Mouse (Mus musculus) intestine, postnatal 0 days (tissue): ENCODE data around the gene Zfp771. TPM values are rescaled to one million over a fixed set of nuclear protein-coding genes. Genes with fewer than 3 reads are reported as not detected.

ENCODE experiments used
- ATAC-seq: fragments of 200-750 bp; cut with Nextera tagmentation; 2 replicates; pipeline ENCODE4 v1.8.0; 2017; ENCODE audit warnings: mild to moderate bottlenecking, moderate TSS enrichment, moderate library complexity
- H3K27ac ChIP-seq: fragments of 300-500 bp; sonication (generic); 2 replicates; pipeline ENCODE4 v1.5.1; 2014; ENCODE audit warnings: mild to moderate bottlenecking, low read depth, low read length, moderate library complexity
- H3K27me3 ChIP-seq: fragments of 300-500 bp; sonication (generic); replicated peaks from 2 replicates; pipeline ENCODE4 v1.6.1; 2014; ENCODE audit warnings: low read length, mixed read lengths; ENCODE audit not compliant: control insufficient read depth, insufficient read depth
- H3K36me3 ChIP-seq: fragments of 300-500 bp; sonication (generic); 2 replicates; pipeline ENCODE4 v1.6.1; 2014; ENCODE audit warnings: mild to moderate bottlenecking, moderate library complexity; ENCODE audit not compliant: control insufficient read depth, insufficient read depth
- H3K4me1 ChIP-seq: fragments of 300-500 bp; sonication (generic); replicated peaks from 2 replicates; pipeline ENCODE4 v1.6.1; 2014; ENCODE audit warnings: antibody characterized with exemption, low read length, mixed read lengths; ENCODE audit not compliant: control insufficient read depth, insufficient read depth
- H3K4me2 ChIP-seq: fragments of 300-500 bp; sonication (generic); replicated peaks from 2 replicates; pipeline ENCODE4 v1.6.1; 2014; ENCODE audit warnings: low read depth, mild to moderate bottlenecking, moderate library complexity
- H3K4me3 ChIP-seq: fragments of 300-500 bp; sonication (generic); 2 replicates; pipeline ENCODE4 v1.5.1; 2014; ENCODE audit warnings: low read depth, low read length
- H3K9ac ChIP-seq: fragments of 300-500 bp; sonication (generic); 2 replicates; pipeline ENCODE4 v1.6.1; 2014; ENCODE audit warnings: mild to moderate bottlenecking, low read depth, low read length
- H3K9me3 ChIP-seq: fragments of 300-500 bp; sonication (generic); 2 replicates; pipeline ENCODE4 v1.6.1; 2016; ENCODE audit warnings: mixed run types; ENCODE audit not compliant: control insufficient read depth
- CTCF ChIP-seq: sonication (generic); IDR thresholded peaks from 2 replicates; pipeline ENCODE4 v1.5.1; 2016; ENCODE audit warnings: low read depth, mild to moderate bottlenecking, control low read depth, antibody characterized with exemption, moderate library complexity
- WGBS: fragments of 180-500 bp; shearing (Covaris S2); extraction: QIAGEN DNeasy Blood & Tissue Kit; methylation state at CpG from one replicate; pipeline ENCODE4 v1.1.7; 2014; 5-methylcytosine and 5-hydroxymethylcytosine counted together
- polyA plus RNA-seq: library from polyadenylated mRNA; unstranded; fragments of >200 nt; fragmentation: Nextera tagmentation; extraction: Ambion mirVana; gene quantifications from 2 replicates; pipeline ENCODE4 v1.2.1, GENCODE M21; 2015

Gene Zfp771
- polyA plus RNA-seq, 1 experiment from 2014 or later, result 17.6 TPM

DNA sequence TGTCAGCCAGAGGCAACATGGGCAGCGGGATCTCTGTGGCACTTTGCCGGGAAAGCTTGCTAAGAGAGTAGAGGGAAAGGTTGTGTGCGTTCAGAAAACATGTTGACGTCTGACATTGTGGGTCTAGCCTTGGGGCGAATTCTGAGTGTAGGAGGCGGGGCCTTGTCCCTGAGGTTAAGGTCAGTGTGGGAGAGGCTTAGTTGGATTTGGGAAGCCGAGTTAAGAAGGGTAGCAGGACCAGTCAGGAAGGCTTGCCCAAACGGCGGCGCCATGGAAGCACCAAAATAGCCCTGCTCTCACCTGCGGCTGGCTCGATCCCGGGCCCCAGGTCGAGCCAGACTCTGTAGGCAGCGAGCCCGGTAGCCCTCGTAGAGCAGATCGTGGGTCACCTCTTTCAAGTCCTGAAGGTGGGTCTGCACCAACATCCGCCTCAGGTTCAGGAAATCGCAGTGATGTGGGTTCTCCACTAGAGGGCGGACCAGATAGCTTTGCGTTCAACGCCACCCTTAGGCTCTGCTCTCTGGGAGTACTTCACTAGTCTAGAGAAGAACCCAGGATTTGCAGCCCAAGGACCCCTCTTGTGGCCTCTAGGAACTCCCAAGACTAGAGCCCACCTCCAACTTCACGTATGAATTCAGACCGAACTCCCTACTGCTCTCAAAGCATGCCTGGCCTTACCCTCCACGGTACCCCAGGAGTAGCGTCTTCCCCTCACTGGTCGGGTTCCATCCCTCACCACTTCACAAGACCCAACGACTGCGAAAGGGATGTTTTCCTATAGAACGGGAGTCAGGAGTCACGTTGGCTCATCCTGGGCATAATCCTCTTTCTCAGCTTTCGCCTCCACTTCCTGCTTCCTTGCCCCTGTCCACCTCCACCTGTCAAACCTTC, 28.8 kb upstream of the Zfp771 start:
- no peaks in the 10 kb centered on the region for H3K27me3 ChIP-seq
- no peaks in the 10 kb centered on the region for H3K9me3 ChIP-seq
- peak; percentile 92 for TF ChIP-seq CTCF
- no peaks in the 10 kb centered on the region for H3K36me3 ChIP-seq
- H3K4me1 ChIP-seq, result 0 out of 2 replicates have a peak, but pooled peaks cover 3% of the 10 kb centered on the region
- peak overlapping the region; percentile 35 for H3K9ac ChIP-seq
- peak overlapping the region; percentile 33 for H3K4me3 ChIP-seq
- 27% methylated on average over 33 of the region's 33 CpGs for WGBS
- ATAC-seq, result peak; percentile 47
- H3K27ac ChIP-seq, result no peak overlapping the region
- peak overlapping the region; percentile 68 for H3K4me2 ChIP-seq

DNA sequence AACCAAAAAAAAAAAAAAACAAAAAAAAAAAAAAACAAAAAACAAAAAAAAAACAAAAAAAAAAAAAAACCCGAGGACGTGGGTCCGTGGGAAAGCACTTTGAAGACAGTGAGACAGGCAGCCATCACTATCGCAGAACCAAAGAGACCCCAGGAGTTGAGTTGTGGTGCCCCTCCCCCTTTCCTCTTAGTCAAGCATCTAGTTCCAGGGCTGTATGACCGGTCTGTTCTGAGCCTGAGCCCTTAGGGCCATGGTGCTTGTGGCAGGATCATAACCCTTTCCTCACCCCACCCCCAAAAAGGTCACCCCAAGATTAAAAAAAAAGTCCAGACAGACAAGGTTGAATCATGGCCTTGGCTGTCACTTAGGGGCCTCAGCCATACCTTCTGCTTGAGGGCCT, 27.8 kb upstream of the Zfp771 start:
- Histone ChIP-seq H3K9ac (no peak overlapping the region), H3K4me3 (no peak overlapping the region), H3K9me3 (no peaks in the 10 kb centered on the region), H3K4me1 (0 out of 2 replicates have a peak, but pooled peaks cover 3% of the 10 kb centered on the region), H3K36me3 (no peaks in the 10 kb centered on the region), H3K4me2 (no peak overlapping the region), H3K27ac (no peak overlapping the region), H3K27me3 (no peaks in the 10 kb centered on the region)
- TF ChIP-seq CTCF, result no peak
- 93% methylated on average over 5 of the region's 5 CpGs for WGBS
- no peak for ATAC-seq

DNA sequence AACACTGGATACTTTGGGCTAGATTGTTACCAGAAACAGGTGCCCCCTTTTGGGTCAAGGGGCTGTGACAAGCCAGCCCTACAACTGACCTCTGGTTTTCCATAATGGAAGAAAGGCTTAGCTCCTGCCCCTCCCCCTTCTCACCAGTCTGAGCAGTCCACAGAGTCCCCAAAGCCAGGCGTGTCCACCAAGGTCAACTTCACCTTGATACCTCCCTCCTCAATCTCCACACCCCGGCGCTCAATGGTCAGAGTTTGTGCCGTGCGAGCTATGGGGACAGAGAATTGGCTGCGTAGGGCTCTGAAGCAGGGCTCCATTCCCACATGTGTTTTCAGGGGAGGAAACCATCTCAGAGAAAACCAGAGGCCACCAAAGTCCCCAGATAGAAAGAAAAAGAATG, 26.6 kb upstream of the Zfp771 start:
- Histone ChIP-seq H3K9ac (no peak overlapping the region), H3K9me3 (no peaks in the 10 kb centered on the region), H3K27ac (no peak overlapping the region), H3K4me2 (no peak overlapping the region), H3K27me3 (no peaks in the 10 kb centered on the region), H3K36me3 (no peaks in the 10 kb centered on the region), H3K4me3 (no peak overlapping the region), H3K4me1 (0 out of 2 replicates have a peak, but pooled peaks cover 3% of the 10 kb centered on the region)
- no peak for ATAC-seq
- no peak for TF ChIP-seq CTCF
- WGBS, result 74% methylated on average over 6 of the region's 6 CpGs

DNA sequence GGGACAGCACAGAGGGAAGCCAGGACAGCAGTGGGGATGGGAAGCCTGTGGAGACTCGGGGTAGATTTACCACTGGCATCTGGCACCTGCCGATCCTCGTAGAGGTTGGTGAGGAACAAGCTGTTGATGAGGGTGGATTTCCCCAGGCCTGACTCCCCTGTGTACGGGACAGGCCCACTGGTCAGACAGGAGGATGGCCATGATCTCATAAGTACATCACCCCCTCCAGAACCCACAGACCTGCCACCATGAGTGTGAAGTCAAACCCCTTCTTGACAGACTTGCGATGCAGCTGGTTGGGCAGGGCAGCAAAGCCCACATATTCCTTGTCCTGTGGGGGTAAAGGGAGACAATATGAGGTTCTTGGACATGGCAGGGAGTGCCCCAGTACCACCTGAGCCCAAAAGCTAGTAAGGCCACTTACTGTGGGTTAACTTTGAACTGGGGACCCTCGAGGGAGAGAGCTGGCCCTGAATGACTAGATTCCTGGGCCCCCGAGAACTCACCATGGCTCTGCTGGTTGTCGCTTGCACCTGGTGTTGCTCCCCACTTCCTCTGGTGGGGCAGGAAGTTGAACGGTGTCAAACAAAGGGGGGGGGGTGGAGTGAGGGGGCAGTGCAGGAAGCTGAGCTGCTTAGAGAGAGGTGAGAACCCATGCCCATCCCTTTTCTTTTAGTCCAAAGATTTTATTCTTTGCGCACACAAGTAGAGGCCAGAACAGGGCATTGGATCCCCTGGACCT, 26.0 kb upstream of the Zfp771 start:
- no peak for TF ChIP-seq CTCF
- 0 out of 2 replicates have a peak, but pooled peaks cover 3% of the 10 kb centered on the region for H3K4me1 ChIP-seq
- H3K36me3 ChIP-seq, result no peaks in the 10 kb centered on the region
- WGBS, result 76% methylated on average over 10 of the region's 10 CpGs
- no peak overlapping the region for H3K27ac ChIP-seq
- no peak overlapping the region for H3K4me2 ChIP-seq
- H3K4me3 ChIP-seq, result no peak overlapping the region
- H3K9ac ChIP-seq, result no peak overlapping the region
- no peaks in the 10 kb centered on the region for H3K27me3 ChIP-seq
- no peaks in the 10 kb centered on the region for H3K9me3 ChIP-seq
- no peak for ATAC-seq

DNA sequence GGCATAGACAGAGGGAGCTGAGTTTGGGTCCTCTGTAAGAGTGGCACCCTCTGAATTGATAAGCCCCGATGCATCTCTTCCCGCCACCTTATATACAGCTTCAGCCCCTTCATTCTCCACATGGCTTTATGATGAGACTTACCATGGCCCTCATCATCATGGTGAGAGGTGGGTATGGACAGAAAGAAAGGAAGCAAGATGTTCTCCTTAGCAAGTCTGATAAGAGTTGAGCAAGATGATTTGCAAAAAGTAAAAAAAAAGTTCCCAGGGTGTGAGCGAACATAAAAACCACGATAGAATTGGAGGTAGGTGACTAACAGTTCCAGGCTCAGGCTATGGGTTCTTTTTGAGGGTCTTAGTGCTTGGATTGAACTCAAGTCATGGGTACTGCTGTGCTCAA, 25.4 kb upstream of the Zfp771 start:
- TF ChIP-seq CTCF, result no peak

DNA sequence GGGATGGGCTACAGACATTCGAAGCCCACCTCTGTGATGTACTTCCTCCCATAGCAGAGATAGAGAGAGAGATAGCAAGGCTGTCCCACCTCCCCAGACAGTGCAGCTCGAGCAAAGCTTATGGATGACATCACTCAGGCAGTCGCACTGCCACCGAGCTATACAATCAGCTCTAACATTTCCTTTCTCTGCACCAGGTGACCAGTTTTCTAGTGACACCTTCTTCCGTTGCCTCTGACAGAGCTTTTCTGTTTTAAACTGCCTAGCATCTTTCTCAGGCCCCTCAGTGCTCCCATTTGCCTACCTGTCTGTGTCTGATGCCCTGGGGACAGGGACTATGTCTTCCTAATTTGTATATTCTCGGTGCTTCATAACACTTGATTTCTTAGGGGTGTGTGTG, 23.6 kb upstream of the Zfp771 start:
- WGBS, result 66% methylated on average over 6 of the region's 6 CpGs
- no peak for TF ChIP-seq CTCF
- ATAC-seq, result no peak

More for the DNA sequence above, 25.4 kb upstream of the Zfp771 start:
- no peaks in the 10 kb centered on the region for H3K27me3 ChIP-seq
- H3K27ac ChIP-seq, result no peak overlapping the region
- H3K4me2 ChIP-seq, result no peak overlapping the region
- H3K9ac ChIP-seq, result no peak overlapping the region
- no peak overlapping the region for H3K4me3 ChIP-seq
- 91% methylated on average over 4 of the region's 4 CpGs for WGBS
- H3K4me1 ChIP-seq, result 0 out of 2 replicates have a peak, but pooled peaks cover 3% of the 10 kb centered on the region
- H3K9me3 ChIP-seq, result no peaks in the 10 kb centered on the region
- no peak for ATAC-seq
- H3K36me3 ChIP-seq, result no peaks in the 10 kb centered on the region

More for the DNA sequence above, 23.6 kb upstream of the Zfp771 start:
- Histone ChIP-seq H3K4me3 (no peak overlapping the region), H3K9ac (no peak overlapping the region), H3K4me1 (no peaks in the 10 kb centered on the region), H3K27ac (no peak overlapping the region), H3K36me3 (no peaks in the 10 kb centered on the region), H3K27me3 (no peaks in the 10 kb centered on the region), H3K4me2 (no peak overlapping the region), H3K9me3 (no peaks in the 10 kb centered on the region)
